Mouse (Mus musculus): ENCODE data around the gene Tmem222.

- TF ChIP-seq CTCF (IDR thresholded peaks at IDR 0.05; ENCODE audit: low read depth, low read length) (no peak), TAL1 (conservative IDR thresholded peaks at IDR 0.05; ENCODE audit: low read depth, low read length) (no peak), POLR2AphosphoS5 (IDR thresholded peaks at IDR 0.05; ENCODE audit: insufficient replicate concordance, low read depth, low read length) (no peak)
These were observed 21.1 kb upstream of the Tmem222 start for GRCm38 (mm10) chr4:133298516-133299365.
